Mouse (Mus musculus): ENCODE measurements at regions not wholly inside any gene's neighbourhood (a gene's known extent, or its start where the extent isn't known, plus 50 kb on each side); places are given as distances from the start of the nearest gene placed in this dataset.

DNA sequence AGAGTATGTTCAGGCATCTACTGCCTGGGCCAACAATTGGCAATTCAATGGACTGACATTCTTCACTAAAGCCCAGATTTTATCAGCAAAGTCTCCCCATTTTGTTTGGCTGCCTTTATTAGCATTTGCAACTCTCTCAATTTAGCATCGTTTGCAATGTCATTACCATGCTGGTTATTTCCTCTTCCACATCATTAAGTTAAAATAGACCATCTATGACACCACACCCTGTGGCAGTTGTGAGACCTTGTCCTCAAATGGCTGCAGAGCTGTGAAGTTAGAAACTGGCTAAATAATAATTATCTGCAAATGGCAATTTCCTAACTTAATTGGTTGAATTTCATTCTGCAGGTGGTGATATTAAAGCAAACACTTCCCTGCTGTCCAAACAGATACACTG, 381.8 kb downstream of the H2al1n start:
- no peak overlapping the region for H3K4me2 ChIP-seq
- no peak overlapping the region for H3K27ac ChIP-seq
- H3K36me3 ChIP-seq, result no peaks in the 10 kb centered on the region
- H3K9me3 ChIP-seq, result no peaks in the 10 kb centered on the region
- H3K4me3 ChIP-seq (replicated peaks), result no peak overlapping the region
- no peak overlapping the region for H3K9ac ChIP-seq
- ATAC-seq (ENCODE audit: insufficient read depth, low FRiP score, low read depth), result no peak
- WGBS, result 60% methylated on average over 1 of the region's 1 CpGs
- no peaks in the 10 kb centered on the region for H3K4me1 ChIP-seq
- no peaks in the 10 kb centered on the region for H3K27me3 ChIP-seq (replicated peaks)

DNA sequence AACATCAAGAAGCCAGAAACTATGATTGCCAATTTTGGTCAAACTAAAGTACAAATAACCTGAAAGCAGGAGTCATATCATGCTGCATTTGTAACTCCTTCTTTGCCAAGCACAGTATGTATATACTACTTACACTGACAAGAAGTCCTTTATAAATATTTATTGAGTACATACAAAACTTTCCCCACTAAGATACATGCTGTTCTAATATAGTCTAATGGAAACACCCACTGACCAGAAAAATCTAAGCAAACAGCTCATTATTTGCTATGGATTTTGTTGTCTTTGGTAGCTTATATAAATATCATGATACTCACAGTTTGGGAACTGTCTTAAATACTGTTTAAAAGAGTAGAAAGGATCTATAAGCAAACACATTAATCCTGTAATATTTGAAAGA, 385.9 kb downstream of the H2al1n start:
- Histone ChIP-seq H3K36me3 (no peaks in the 10 kb centered on the region), H3K4me2 (no peak overlapping the region), H3K9ac (no peak overlapping the region), H3K27ac (no peak overlapping the region), H3K4me1 (no peaks in the 10 kb centered on the region), H3K9me3 (no peaks in the 10 kb centered on the region), H3K27me3 (replicated peaks) (no peaks in the 10 kb centered on the region), H3K4me3 (replicated peaks) (no peak overlapping the region)
- no peak for ATAC-seq (ENCODE audit: insufficient read depth, low FRiP score, low read depth)

DNA sequence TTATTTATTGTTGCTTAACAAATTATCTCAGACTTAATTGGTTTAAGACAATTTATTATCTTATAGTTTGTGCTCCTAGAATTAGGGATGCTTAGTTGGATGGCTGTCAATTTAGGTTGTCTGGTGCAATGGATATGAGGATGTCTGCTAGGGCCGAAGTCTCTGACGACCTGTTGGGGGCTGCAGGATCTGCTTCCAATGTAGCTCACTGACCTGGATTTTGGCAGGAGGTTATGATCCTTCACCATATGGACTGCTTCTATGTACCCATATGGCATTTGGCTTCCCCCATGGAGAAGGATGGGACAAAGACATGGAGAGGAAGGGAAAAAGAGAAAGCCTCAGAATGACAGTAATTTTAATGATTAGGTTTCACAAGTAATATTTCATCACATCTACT, 391.0 kb downstream of the H2al1n start:
- H3K4me1 ChIP-seq, result no peaks in the 10 kb centered on the region
- H3K4me2 ChIP-seq, result no peak overlapping the region
- no peak overlapping the region for H3K9ac ChIP-seq
- no peak for ATAC-seq (ENCODE audit: insufficient read depth, low FRiP score, low read depth)
- no peak overlapping the region for H3K4me3 ChIP-seq (replicated peaks)
- H3K36me3 ChIP-seq, result no peaks in the 10 kb centered on the region
- H3K27me3 ChIP-seq (replicated peaks), result no peaks in the 10 kb centered on the region
- no peak overlapping the region for H3K27ac ChIP-seq
- 75% methylated on average over 2 of the region's 2 CpGs for WGBS
- no peaks in the 10 kb centered on the region for H3K9me3 ChIP-seq

DNA sequence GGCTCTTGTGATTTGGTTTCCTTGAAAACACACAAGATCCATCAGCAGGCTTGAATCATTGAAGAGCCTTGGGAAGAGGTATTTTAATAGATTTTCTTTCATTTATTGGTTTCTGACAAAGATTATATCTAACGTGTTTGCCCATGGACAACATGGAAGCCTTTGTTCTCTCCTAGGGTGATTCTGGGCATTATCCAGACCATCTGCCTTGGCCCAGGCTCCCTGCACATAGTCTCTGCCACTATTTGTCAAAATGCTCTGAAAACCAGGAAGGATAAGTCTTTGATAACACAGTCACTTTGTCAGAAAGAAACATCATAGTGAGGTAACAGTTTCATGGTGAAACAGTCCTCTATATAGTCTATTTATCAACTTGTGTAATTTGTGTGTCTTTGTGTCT, 398.2 kb downstream of the H2al1n start:
- Histone ChIP-seq H3K4me1 (no peaks in the 10 kb centered on the region), H3K9me3 (no peaks in the 10 kb centered on the region), H3K4me2 (no peak overlapping the region), H3K36me3 (no peaks in the 10 kb centered on the region), H3K4me3 (replicated peaks) (no peak overlapping the region), H3K9ac (no peak overlapping the region), H3K27ac (no peak overlapping the region), H3K27me3 (replicated peaks) (no peaks in the 10 kb centered on the region)
- ATAC-seq (ENCODE audit: insufficient read depth, low FRiP score, low read depth), result no peak
- 83% methylated on average over 1 of the region's 1 CpGs for WGBS

DNA sequence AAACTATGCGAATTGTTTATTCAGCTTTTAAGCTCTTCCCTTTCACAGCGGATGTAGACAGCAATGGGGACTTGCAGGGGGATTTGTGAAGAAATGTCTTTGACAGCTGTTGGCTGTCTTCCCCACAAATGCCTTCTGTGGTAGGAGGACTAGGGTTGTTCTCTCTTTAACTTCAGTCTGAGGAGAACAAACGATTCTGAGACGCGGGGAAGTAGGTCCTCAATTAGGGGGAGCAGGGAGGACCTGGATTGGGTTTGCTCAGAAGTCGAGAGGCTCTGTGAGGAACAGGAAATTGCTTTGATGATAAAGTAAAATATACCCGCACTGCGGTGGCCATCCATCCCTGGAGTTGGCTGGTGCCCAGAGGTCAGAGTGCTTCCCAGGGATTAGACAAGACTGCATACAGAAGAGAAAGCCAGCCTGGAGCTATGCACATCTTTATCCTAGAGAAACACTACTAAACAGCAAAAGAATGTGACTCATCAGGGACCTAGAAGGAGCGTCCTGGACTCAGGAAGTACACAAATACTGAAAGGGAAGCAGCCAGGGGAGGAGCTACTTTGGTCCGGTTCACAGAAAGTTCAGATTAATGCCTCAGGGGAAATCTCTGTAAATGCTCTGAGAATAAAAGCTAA, 417.4 kb downstream of the H2al1n start:
- Histone ChIP-seq H3K36me3 (no peaks in the 10 kb centered on the region), H3K4me3 (replicated peaks) (no peak overlapping the region), H3K27ac (peak overlapping the region; percentile 65; the same call in 1 of the 2 replicates), H3K4me2 (no peak overlapping the region), H3K9me3 (no peaks in the 10 kb centered on the region), H3K9ac (no peak overlapping the region), H3K4me1 (no peaks in the 10 kb centered on the region), H3K27me3 (replicated peaks) (no peaks in the 10 kb centered on the region)
- ATAC-seq (ENCODE audit: insufficient read depth, low FRiP score, low read depth), result peak; percentile 77; the same call in 1 of the 2 replicates
- 36% methylated on average over 10 of the region's 10 CpGs for WGBS

DNA sequence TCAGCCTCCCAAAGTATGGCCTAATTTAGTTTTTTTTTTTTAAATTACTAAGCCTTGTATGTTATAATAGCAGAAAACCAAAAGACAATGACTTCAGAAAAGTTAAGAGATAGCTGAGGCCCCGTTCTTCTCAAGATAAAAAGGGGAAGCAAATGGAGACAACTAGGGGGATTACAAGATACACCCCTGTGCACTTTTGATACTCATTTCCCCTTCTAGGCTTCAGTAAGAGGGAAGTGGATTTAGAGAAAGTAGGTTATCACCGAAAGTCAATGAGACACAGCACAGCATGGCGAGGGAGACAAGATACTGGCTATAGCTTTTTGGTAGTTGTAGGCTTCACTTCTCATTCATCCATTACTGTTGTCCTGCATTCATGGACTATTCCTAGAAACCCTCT, 428.4 kb downstream of the H2al1n start:
- Histone ChIP-seq H3K4me3 (replicated peaks) (no peak overlapping the region), H3K4me1 (no peaks in the 10 kb centered on the region), H3K27ac (no peak overlapping the region), H3K36me3 (no peaks in the 10 kb centered on the region), H3K9ac (no peak overlapping the region), H3K9me3 (no peaks in the 10 kb centered on the region), H3K27me3 (replicated peaks) (no peaks in the 10 kb centered on the region), H3K4me2 (no peak overlapping the region)
- 87% methylated on average over 3 of the region's 3 CpGs for WGBS
- no peak for ATAC-seq (ENCODE audit: insufficient read depth, low FRiP score, low read depth)

DNA sequence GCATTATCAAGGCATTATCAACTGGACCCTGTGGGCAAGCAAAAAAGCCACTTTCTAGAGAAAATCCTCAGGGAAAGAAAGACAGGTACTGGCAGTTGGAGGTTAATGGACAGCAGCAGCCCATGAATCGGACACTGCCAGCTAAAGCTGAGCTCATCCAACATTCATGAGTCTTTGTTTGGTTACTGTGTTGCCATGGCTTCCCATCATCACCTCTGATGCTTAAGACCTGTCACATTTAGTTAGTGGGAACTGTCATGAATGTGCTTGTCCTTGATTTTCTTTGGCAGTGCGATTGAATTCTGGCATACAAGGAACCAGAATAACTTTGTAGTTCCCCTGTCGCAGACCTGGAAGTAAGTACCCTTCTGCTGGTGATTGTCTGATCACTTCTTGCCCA, 453.9 kb downstream of the H2al1n start:
- no peak overlapping the region for H3K9ac ChIP-seq
- no peak for ATAC-seq (ENCODE audit: insufficient read depth, low FRiP score, low read depth)
- WGBS, result 64% methylated on average over 3 of the region's 3 CpGs
- H3K4me3 ChIP-seq (replicated peaks), result no peak overlapping the region
- no peaks in the 10 kb centered on the region for H3K27me3 ChIP-seq (replicated peaks)
- no peak overlapping the region for H3K27ac ChIP-seq
- H3K9me3 ChIP-seq, result no peaks in the 10 kb centered on the region
- H3K4me1 ChIP-seq, result no peaks in the 10 kb centered on the region
- no peak overlapping the region for H3K4me2 ChIP-seq
- H3K36me3 ChIP-seq, result no peaks in the 10 kb centered on the region

DNA sequence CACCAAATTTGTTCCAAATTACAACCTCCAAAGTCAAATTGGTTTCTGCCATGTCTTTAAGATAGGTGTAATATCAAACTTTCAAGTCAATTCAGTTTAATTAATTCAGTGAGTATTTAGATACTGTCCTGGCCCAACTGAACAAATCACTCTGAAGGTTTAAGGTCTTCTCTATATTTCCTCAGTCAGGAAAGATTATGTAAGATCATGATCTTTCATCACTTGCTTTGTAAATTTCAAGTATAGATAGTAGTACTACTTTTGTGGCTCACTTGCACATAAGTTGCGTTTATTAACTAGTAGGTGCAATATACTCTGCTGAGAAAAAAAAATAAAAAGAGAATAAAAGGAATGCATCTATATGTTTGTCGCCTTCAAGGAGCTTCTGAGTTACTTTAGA, 485.4 kb downstream of the H2al1n start:
- H3K36me3 ChIP-seq, result no peaks in the 10 kb centered on the region
- no peaks in the 10 kb centered on the region for H3K4me1 ChIP-seq
- H3K4me2 ChIP-seq, result no peak overlapping the region
- no peak overlapping the region for H3K4me3 ChIP-seq (replicated peaks)
- 85% methylated on average over 2 of the region's 2 CpGs for WGBS
- H3K9ac ChIP-seq, result no peak overlapping the region
- H3K9me3 ChIP-seq, result no peaks in the 10 kb centered on the region
- ATAC-seq (ENCODE audit: insufficient read depth, low FRiP score, low read depth), result no peak
- no peak overlapping the region for H3K27ac ChIP-seq
- H3K27me3 ChIP-seq (replicated peaks), result no peaks in the 10 kb centered on the region

DNA sequence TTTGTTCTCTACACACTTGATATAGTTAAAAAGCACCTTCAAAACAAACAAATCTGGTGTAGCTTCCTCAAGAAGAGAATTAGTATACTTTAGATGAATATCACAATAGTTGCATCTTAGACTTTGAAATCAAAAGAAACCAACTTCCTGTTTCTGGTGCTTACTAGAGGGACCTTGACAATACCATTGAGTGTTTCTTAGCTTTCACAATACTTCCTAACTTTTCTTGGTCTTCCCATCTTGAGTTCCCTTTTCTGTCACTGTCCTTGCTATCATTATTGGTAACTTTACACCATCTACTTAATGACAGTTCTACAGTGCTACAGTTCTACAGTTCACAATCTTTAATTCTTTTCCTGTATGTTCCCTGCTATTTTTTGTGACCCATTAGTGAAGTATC, 528.1 kb downstream of the H2al1n start:
- Histone ChIP-seq H3K27ac (no peak overlapping the region), H3K9me3 (no peaks in the 10 kb centered on the region), H3K27me3 (replicated peaks) (no peaks in the 10 kb centered on the region), H3K4me1 (no peaks in the 10 kb centered on the region), H3K36me3 (no peaks in the 10 kb centered on the region), H3K4me3 (replicated peaks) (no peak overlapping the region), H3K4me2 (no peak overlapping the region), H3K9ac (no peak overlapping the region)
- no peak for ATAC-seq (ENCODE audit: insufficient read depth, low FRiP score, low read depth)

Measured in stomach, embryonic 15.5 days (tissue).